Mouse (Mus musculus) liver, embryonic 14.5 days (tissue): ENCODE data around the gene Lrrc8d.

Experiments
- CTCF ChIP-seq: IDR thresholded peaks from 2 replicates; pipeline ENCODE4 v1.5.1; 2016; ENCODE audit warnings: antibody characterized with exemption, low read depth, control low read depth
- EP300 ChIP-seq: IDR thresholded peaks from 2 replicates; pipeline ENCODE4 v1.6.1; 2016; ENCODE audit warnings: antibody characterized with exemption, low read depth

DNA sequence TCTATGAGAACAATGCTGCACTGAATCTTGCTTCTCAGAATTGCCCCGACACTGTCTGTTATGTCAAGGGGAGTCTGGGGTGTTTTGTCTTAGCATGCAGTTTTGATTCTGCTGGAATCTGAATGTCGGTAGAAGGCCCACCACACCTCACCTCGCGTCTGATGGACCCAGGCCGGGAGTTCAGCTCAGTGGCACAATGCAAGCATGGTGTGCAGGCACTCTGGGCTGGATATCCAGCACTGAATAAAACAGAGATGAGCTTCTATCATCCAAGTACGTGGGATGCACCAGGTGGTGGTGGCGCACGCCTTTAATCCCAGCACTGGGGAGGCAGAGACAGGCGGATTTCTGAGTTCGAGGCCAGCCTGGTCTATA is 160.7 kb downstream of the Lrrc8d start:
- TF ChIP-seq CTCF, result no peak
- TF ChIP-seq EP300, result no peak
